In genomic region chr6:134521411-134521810, GRCm38 (mm10) we compare ENCODE assay signal across 16 mouse cellular contexts. TPM values are rescaled to one million over a fixed set of nuclear protein-coding genes. Genes with fewer than 3 reads are reported as not detected.
A peak's percentile ranks its signal among the peaks of the same experiment; 100 is the strongest.
DNase-seq lines count a peak whose midpoint lies in the region; ATAC-seq and TF ChIP-seq lines count a peak whose summit lies in the region.
"Had no signal": no experiment of that assay in that cellular context is flagged by ENCODE, and none has a peak within 500 bp of the region (broad histone marks: within the 10 kb centered on the region; RNA-seq: fewer than 3 reads in every experiment).

No protein-coding gene starts in this region.

- 67% methylated on average over 10 of the region's 10 CpGs for WGBS in forebrain, embryonic 16.5 days
- 91% methylated on average over 10 of the region's 10 CpGs for WGBS in forebrain, embryonic 11.5 days
- WGBS in hindbrain, embryonic 16.5 days, result 67% methylated on average over 10 of the region's 10 CpGs
- WGBS in hindbrain, embryonic 10.5 days, result 90% methylated on average over 10 of the region's 10 CpGs
- 64% methylated on average over 10 of the region's 10 CpGs for WGBS in limb, embryonic 15.5 days
- WGBS in limb, embryonic 10.5 days, result 87% methylated on average over 10 of the region's 10 CpGs
- 60% methylated on average over 10 of the region's 10 CpGs for WGBS in hindbrain, postnatal 0 days

- no peak for TF ChIP-seq CTCF in hindbrain, postnatal 0 days (IDR thresholded peaks at IDR 0.05; ENCODE audit: low read depth)

- 0 out of 2 replicates have a peak, but pooled peaks cover 2% of the 10 kb centered on the region for H3K36me3 ChIP-seq in forebrain, embryonic 16.5 days (ENCODE audit: control insufficient read depth, insufficient read depth)
- H3K36me3 ChIP-seq in forebrain, embryonic 11.5 days (ENCODE audit: control insufficient read depth, insufficient read depth, low read length), result no peaks in the 10 kb centered on the region
- no peaks in the 10 kb centered on the region for H3K36me3 ChIP-seq in hindbrain, embryonic 16.5 days (ENCODE audit: control insufficient read depth, insufficient read depth, low read length)
- peaks cover 7% of the 10 kb centered on the region for H3K36me3 ChIP-seq in hindbrain, embryonic 10.5 days
- H3K36me3 ChIP-seq in limb, embryonic 15.5 days, result peaks cover 6% of the 10 kb centered on the region; the same call in 1 of the 2 replicates
- H3K36me3 ChIP-seq in limb, embryonic 10.5 days, result peaks cover 7% of the 10 kb centered on the region
- no peaks in the 10 kb centered on the region for H3K36me3 ChIP-seq in hindbrain, postnatal 0 days (ENCODE audit: insufficient read depth, low read length)
- H3K36me3 ChIP-seq: midbrain, embryonic 13.5 days had no signal

- 0 out of 2 replicates have a peak, but pooled peaks have one; percentile 20 for ATAC-seq in forebrain, embryonic 16.5 days
- ATAC-seq in forebrain, embryonic 11.5 days (replicated peaks; ENCODE audit: low FRiP score), result no peak
- peak; percentile 69 for ATAC-seq in hindbrain, embryonic 16.5 days
- no peak for ATAC-seq in limb, embryonic 15.5 days (ENCODE audit: insufficient number of reproducible peaks, low FRiP score, low TSS enrichment, low read depth)
- ATAC-seq in hindbrain, postnatal 0 days, result 0 out of 2 replicates have a peak, but pooled peaks have one; percentile 29
- ATAC-seq: midbrain, embryonic 13.5 days had no signal

- no peak overlapping the region for H3K9ac ChIP-seq in forebrain, embryonic 16.5 days (replicated peaks; ENCODE audit: low read depth, low read length)
- no peak overlapping the region for H3K9ac ChIP-seq in forebrain, embryonic 11.5 days (ENCODE audit: low read length)
- H3K9ac ChIP-seq in hindbrain, embryonic 16.5 days (ENCODE audit: low read depth, low read length), result no peak overlapping the region
- no peak overlapping the region for H3K9ac ChIP-seq in limb, embryonic 15.5 days
- H3K9ac ChIP-seq in hindbrain, postnatal 0 days (replicated peaks; ENCODE audit: low read length), result no peak overlapping the region
- H3K9ac ChIP-seq: midbrain, embryonic 13.5 days had no signal

- no peaks in the 10 kb centered on the region for H3K9me3 ChIP-seq in forebrain, embryonic 16.5 days (ENCODE audit: control insufficient read depth, low read length)
- no peaks in the 10 kb centered on the region for H3K9me3 ChIP-seq in forebrain, embryonic 11.5 days (ENCODE audit: control insufficient read depth, low read length)
- no peaks in the 10 kb centered on the region for H3K9me3 ChIP-seq in hindbrain, embryonic 16.5 days (ENCODE audit: control insufficient read depth, low read length)
- no peaks in the 10 kb centered on the region for H3K9me3 ChIP-seq in hindbrain, embryonic 10.5 days
- no peaks in the 10 kb centered on the region for H3K9me3 ChIP-seq in limb, embryonic 15.5 days
- H3K9me3 ChIP-seq in limb, embryonic 10.5 days (replicated peaks), result no peaks in the 10 kb centered on the region
- H3K9me3 ChIP-seq in hindbrain, postnatal 0 days (ENCODE audit: low read length), result no peaks in the 10 kb centered on the region
- H3K9me3 ChIP-seq: G1E; midbrain, embryonic 13.5 days had no signal

- no peak overlapping the region for H3K27ac ChIP-seq in forebrain, embryonic 16.5 days (ENCODE audit: low read length)
- H3K27ac ChIP-seq in forebrain, embryonic 11.5 days (ENCODE audit: low read depth, low read length), result no peak overlapping the region; the same call in 1 of the 2 replicates
- peak overlapping the region; percentile 44; the same call in 1 of the 2 replicates for H3K27ac ChIP-seq in hindbrain, embryonic 16.5 days (ENCODE audit: low read depth, low read length)
- H3K27ac ChIP-seq in hindbrain, embryonic 10.5 days, result no peak overlapping the region
- H3K27ac ChIP-seq in limb, embryonic 15.5 days, result 0 out of 2 replicates have a peak overlapping the region, but pooled peaks have one; percentile 2
- no peak overlapping the region for H3K27ac ChIP-seq in limb, embryonic 10.5 days
- H3K27ac ChIP-seq in hindbrain, postnatal 0 days, result peak overlapping the region; percentile 6; the same call in 1 of the 2 replicates
- H3K27ac ChIP-seq: midbrain, embryonic 13.5 days had no signal

- no peak for DNase-seq in forebrain, embryonic 11.5 days (ENCODE audit: low spot score)
- no peak for DNase-seq in hindbrain, embryonic 10.5 days (ENCODE audit: low spot score)
- DNase-seq in limb, embryonic 10.5 days (ENCODE audit: low spot score), result no peak
- DNase-seq in hindbrain, postnatal 0 days (ENCODE audit: low spot score), result no peak
- no peak for DNase-seq in urinary bladder, postnatal 4 days (ENCODE audit: low spot score in 2 of 2)
- DNase-seq: adrenal gland, postnatal 36 days; cerebellum, adult 8-10 months; gastrocnemius, postnatal 25 days; kidney, postnatal 4 days; lung, postnatal 10 days; right cerebral cortex, postnatal 4 days had no signal

- H3K4me2 ChIP-seq in forebrain, embryonic 16.5 days (ENCODE audit: low read length), result no peak overlapping the region
- no peak overlapping the region for H3K4me2 ChIP-seq in forebrain, embryonic 11.5 days (ENCODE audit: low read depth, low read length, severe bottlenecking)
- no peak overlapping the region for H3K4me2 ChIP-seq in hindbrain, embryonic 16.5 days (ENCODE audit: low read length)
- no peak overlapping the region for H3K4me2 ChIP-seq in limb, embryonic 15.5 days
- no peak overlapping the region for H3K4me2 ChIP-seq in hindbrain, postnatal 0 days (ENCODE audit: low read depth, low read length)
- H3K4me2 ChIP-seq: midbrain, embryonic 13.5 days had no signal

- no peaks in the 10 kb centered on the region for H3K27me3 ChIP-seq in forebrain, embryonic 16.5 days (replicated peaks; ENCODE audit: control insufficient read depth, insufficient read depth, low read length)
- no peaks in the 10 kb centered on the region for H3K27me3 ChIP-seq in forebrain, embryonic 11.5 days (ENCODE audit: control insufficient read depth, insufficient read depth, low read length)
- no peaks in the 10 kb centered on the region for H3K27me3 ChIP-seq in hindbrain, embryonic 16.5 days (replicated peaks; ENCODE audit: control insufficient read depth, insufficient read depth, low read length)
- no peaks in the 10 kb centered on the region for H3K27me3 ChIP-seq in hindbrain, embryonic 10.5 days (ENCODE audit: insufficient read depth, poor library complexity, severe bottlenecking)
- H3K27me3 ChIP-seq in limb, embryonic 15.5 days, result no peaks in the 10 kb centered on the region
- no peaks in the 10 kb centered on the region for H3K27me3 ChIP-seq in limb, embryonic 10.5 days (ENCODE audit: low read depth, poor library complexity, severe bottlenecking)
- no peaks in the 10 kb centered on the region for H3K27me3 ChIP-seq in hindbrain, postnatal 0 days (ENCODE audit: insufficient read depth, low read length)
- H3K27me3 ChIP-seq: midbrain, embryonic 13.5 days had no signal

- peaks cover 10% of the 10 kb centered on the region; the same call in 1 of the 2 replicates for H3K4me1 ChIP-seq in forebrain, embryonic 16.5 days (replicated peaks; ENCODE audit: control insufficient read depth, insufficient read depth, low read length)
- H3K4me1 ChIP-seq in forebrain, embryonic 11.5 days (replicated peaks; ENCODE audit: control insufficient read depth, insufficient read depth, low read length), result no peaks in the 10 kb centered on the region
- peaks cover 5% of the 10 kb centered on the region for H3K4me1 ChIP-seq in hindbrain, embryonic 16.5 days (ENCODE audit: control insufficient read depth, insufficient read depth, low read depth, low read length)
- 0 out of 2 replicates have a peak, but pooled peaks cover 3% of the 10 kb centered on the region for H3K4me1 ChIP-seq in hindbrain, embryonic 10.5 days (replicated peaks)
- H3K4me1 ChIP-seq in limb, embryonic 15.5 days, result peaks cover 22% of the 10 kb centered on the region
- H3K4me1 ChIP-seq in limb, embryonic 10.5 days, result peaks cover 36% of the 10 kb centered on the region
- H3K4me1 ChIP-seq in hindbrain, postnatal 0 days (ENCODE audit: insufficient read depth, low read length), result no peaks in the 10 kb centered on the region

- H3K4me3 ChIP-seq in forebrain, embryonic 16.5 days (replicated peaks; ENCODE audit: low read length), result no peak overlapping the region
- no peak overlapping the region for H3K4me3 ChIP-seq in forebrain, embryonic 11.5 days (ENCODE audit: low read depth, low read length)
- H3K4me3 ChIP-seq in hindbrain, embryonic 16.5 days (ENCODE audit: low read length), result no peak overlapping the region
- H3K4me3 ChIP-seq in hindbrain, embryonic 10.5 days, result no peak overlapping the region
- no peak overlapping the region for H3K4me3 ChIP-seq in limb, embryonic 15.5 days
- H3K4me3 ChIP-seq in limb, embryonic 10.5 days, result no peak overlapping the region
- H3K4me3 ChIP-seq in hindbrain, postnatal 0 days (ENCODE audit: low read length), result no peak overlapping the region
- H3K4me3 ChIP-seq: midbrain, embryonic 13.5 days had no signal

RNA-seq across cellular contexts. Expression of gene Lrp6, which starts 45.4 kb away (rescaled TPM):
- polyA plus RNA-seq in forebrain, embryonic 16.5 days (2015; fragmentation: Nextera tagmentation; extraction: Ambion mirVana), result 20.0 and 24.9 TPM in 2 replicates
- polyA plus RNA-seq in forebrain, embryonic 11.5 days (2014; fragmentation: Nextera tagmentation; extraction: Ambion mirVana), result 32.5 and 32.9 TPM in 2 replicates
- 12.6 and 15.4 TPM in 2 replicates for polyA plus RNA-seq in hindbrain, embryonic 16.5 days (2015; fragmentation: Nextera tagmentation; extraction: Ambion mirVana)
- polyA plus RNA-seq in hindbrain, embryonic 10.5 days (2016; fragmentation: Nextera tagmentation; extraction: Ambion mirVana), result 24.7 and 25.3 TPM in 2 replicates
- 24.7 and 31.1 TPM in 2 replicates for polyA plus RNA-seq in limb, embryonic 15.5 days (2015; fragmentation: Nextera tagmentation; extraction: Ambion mirVana)
- polyA plus RNA-seq in limb, embryonic 10.5 days (2016; fragmentation: Nextera tagmentation; extraction: Ambion mirVana), result 25.3 and 33.4 TPM in 2 replicates
- total RNA-seq in hindbrain, postnatal 0 days (2014; rRNA removed), result 23.9 and 26.1 TPM in 2 replicates
- polyA plus RNA-seq in hindbrain, postnatal 0 days (2015; fragmentation: Nextera tagmentation; extraction: Ambion mirVana), result 12.1 and 13.0 TPM in 2 replicates

Comparison
In these comparisons a context has a peak if more than half of its experiments do, and no peak if none do; other contexts are left out.
1. ATAC-seq: peak in forebrain, embryonic 16.5 days (single experiment), hindbrain, embryonic 16.5 days (single experiment) and hindbrain, postnatal 0 days (single experiment); none in forebrain, embryonic 11.5 days (single experiment) and limb, embryonic 15.5 days (single experiment).
2. H3K27ac ChIP-seq: peak in hindbrain, embryonic 16.5 days (single experiment), limb, embryonic 15.5 days (single experiment) and hindbrain, postnatal 0 days (single experiment); none in forebrain, embryonic 16.5 days (single experiment), forebrain, embryonic 11.5 days (single experiment), hindbrain, embryonic 10.5 days (single experiment) and limb, embryonic 10.5 days (single experiment).